In the genomic region with DNA sequence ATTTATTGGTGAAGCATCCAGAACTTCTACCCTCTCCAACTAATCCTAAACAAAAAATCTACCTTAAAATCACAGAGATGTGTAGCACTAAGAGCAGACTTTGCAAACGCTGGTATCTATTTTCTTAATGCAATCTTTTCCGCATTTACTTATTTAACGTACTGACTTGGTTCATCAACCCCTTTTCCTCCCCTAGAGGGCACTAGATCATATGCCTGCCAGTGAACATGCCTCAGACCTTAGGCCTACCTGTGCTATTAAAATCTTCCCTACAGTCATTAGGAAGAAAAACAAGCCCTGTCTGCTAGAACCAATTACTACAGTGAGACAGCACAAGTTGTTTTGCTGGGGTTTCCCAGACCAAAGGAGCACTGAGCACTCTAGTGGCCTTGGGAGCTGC, we compare ENCODE assay signal across 17 mouse cellular contexts.
DNase-seq lines count a peak whose midpoint lies in the region; ATAC-seq and TF ChIP-seq lines count a peak whose summit lies in the region.
"Had no signal": no experiment of that assay in that cellular context is flagged by ENCODE, and none has a peak within 500 bp of the region (broad histone marks: within the 10 kb centered on the region; RNA-seq: fewer than 3 reads in every experiment).

No protein-coding gene starts in this region.

- no peak overlapping the region for H3K27ac ChIP-seq in forebrain, embryonic 14.5 days (ENCODE audit: low read depth, low read length)
- no peak overlapping the region for H3K27ac ChIP-seq in forebrain, embryonic 10.5 days
- no peak overlapping the region for H3K27ac ChIP-seq in layer of hippocampus, adult 2 months
- H3K27ac ChIP-seq: hindbrain, embryonic 10.5 days; limb, embryonic 13.5 days; neural tube, embryonic 13.5 days had no signal

- peak; percentile 66 for TF ChIP-seq CTCF in layer of hippocampus, adult 2 months (conservative IDR thresholded peaks at IDR 0.05)

- H3K27me3 ChIP-seq in forebrain, embryonic 14.5 days (replicated peaks; ENCODE audit: control insufficient read depth, insufficient read depth, low read length): no peaks in the 10 kb centered on the region
- H3K27me3 ChIP-seq in forebrain, embryonic 10.5 days (ENCODE audit: poor library complexity, severe bottlenecking): no peaks in the 10 kb centered on the region
- H3K27me3 ChIP-seq: limb, embryonic 13.5 days; neural tube, embryonic 13.5 days had no signal

- no peak for ATAC-seq in forebrain, embryonic 14.5 days
- ATAC-seq: CD4-positive, CD25-positive, alpha-beta regulatory T cell, adult 4 months; midbrain, embryonic 16.5 days had no signal

- H3K36me3 ChIP-seq in forebrain, embryonic 14.5 days (ENCODE audit: control insufficient read depth, insufficient read depth, low read length): no peaks in the 10 kb centered on the region
- no peaks in the 10 kb centered on the region for H3K36me3 ChIP-seq in forebrain, embryonic 10.5 days (replicated peaks)
- H3K36me3 ChIP-seq: hindbrain, embryonic 10.5 days; limb, embryonic 13.5 days; neural tube, embryonic 13.5 days had no signal

- 69% methylated on average over 3 of the region's 3 CpGs for WGBS in forebrain, embryonic 14.5 days
- WGBS in forebrain, embryonic 10.5 days: 75% methylated on average over 3 of the region's 3 CpGs

- H3K4me1 ChIP-seq in forebrain, embryonic 14.5 days (ENCODE audit: control insufficient read depth, insufficient read depth, low read length): no peaks in the 10 kb centered on the region
- H3K4me1 ChIP-seq in forebrain, embryonic 10.5 days: no peaks in the 10 kb centered on the region
- H3K4me1 ChIP-seq: hindbrain, embryonic 10.5 days; limb, embryonic 13.5 days had no signal

- peak; percentile 24 for DNase-seq in forebrain, embryonic 14.5 days (ENCODE audit: low spot score)
- no peak for DNase-seq in forebrain, embryonic 10.5 days (ENCODE audit: extremely low spot score, low spot score)
- DNase-seq in layer of hippocampus, adult 2 months (ENCODE audit: low spot score in 2 of 2): no peak
- DNase-seq in layer of hippocampus, adult 8-10 months (ENCODE audit: low spot score in 2 of 2): no peak
- peak; percentile 16 for DNase-seq in 416B (ENCODE audit: low read depth)
- peak; percentile 25 for DNase-seq in R1 (ENCODE audit: low read depth, low spot score)
- DNase-seq in right cerebral cortex, postnatal 25 days: no peak
- DNase-seq in right cerebral cortex, postnatal 10 days (ENCODE audit: low spot score in 2 of 2): no peak
- DNase-seq: kidney, adult 11 months; lung, postnatal 14 days; thymus, adult 18-20 months had no signal

- no peak overlapping the region for H3K4me3 ChIP-seq in forebrain, embryonic 14.5 days (ENCODE audit: low read depth, low read length)
- no peak overlapping the region for H3K4me3 ChIP-seq in forebrain, embryonic 10.5 days
- H3K4me3 ChIP-seq in layer of hippocampus, adult 2 months: no peak overlapping the region
- H3K4me3 ChIP-seq: hindbrain, embryonic 10.5 days; limb, embryonic 13.5 days; neural tube, embryonic 13.5 days had no signal

- H3K9me3 ChIP-seq in forebrain, embryonic 14.5 days (replicated peaks; ENCODE audit: control insufficient read depth, low read length): no peaks in the 10 kb centered on the region
- H3K9me3 ChIP-seq in forebrain, embryonic 10.5 days: no peaks in the 10 kb centered on the region
- H3K9me3 ChIP-seq: hindbrain, embryonic 10.5 days; limb, embryonic 13.5 days; neural tube, embryonic 13.5 days had no signal

- no peak overlapping the region for H3K4me2 ChIP-seq in forebrain, embryonic 14.5 days (ENCODE audit: low read length)
- H3K4me2 ChIP-seq: heart, embryonic 11.5 days; limb, embryonic 13.5 days; neural tube, embryonic 13.5 days had no signal

- no peak overlapping the region for H3K9ac ChIP-seq in forebrain, embryonic 14.5 days (ENCODE audit: low read length)
- H3K9ac ChIP-seq: limb, embryonic 13.5 days; neural tube, embryonic 13.5 days had no signal

Comparison
In these comparisons a context has a peak if more than half of its experiments do, and no peak if none do; other contexts are left out.
1. DNase-seq: peak in forebrain, embryonic 14.5 days (single experiment), 416B (single experiment) and R1 (single experiment); none in forebrain, embryonic 10.5 days (single experiment), layer of hippocampus, adult 2 months (0 of 2), layer of hippocampus, adult 8-10 months (0 of 2), right cerebral cortex, postnatal 25 days (single experiment) and right cerebral cortex, postnatal 10 days (0 of 2).